Mouse (Mus musculus) bone marrow macrophage, adult 2 months (primary cell): Measurements from ENCODE around the gene Zfp597.

Experiments used
- CTCF ChIP-seq: IDR thresholded peaks from 2 replicates; pipeline ENCODE4 v1.5.1; 2012; ENCODE audit warnings: low read depth, mild to moderate bottlenecking, low read length, moderate library complexity
- POLR2A ChIP-seq: IDR thresholded peaks from 2 replicates; pipeline ENCODE4 v1.6.1; 2012; ENCODE audit warnings: mild to moderate bottlenecking, low read depth, low read length, borderline replicate concordance

DNA sequence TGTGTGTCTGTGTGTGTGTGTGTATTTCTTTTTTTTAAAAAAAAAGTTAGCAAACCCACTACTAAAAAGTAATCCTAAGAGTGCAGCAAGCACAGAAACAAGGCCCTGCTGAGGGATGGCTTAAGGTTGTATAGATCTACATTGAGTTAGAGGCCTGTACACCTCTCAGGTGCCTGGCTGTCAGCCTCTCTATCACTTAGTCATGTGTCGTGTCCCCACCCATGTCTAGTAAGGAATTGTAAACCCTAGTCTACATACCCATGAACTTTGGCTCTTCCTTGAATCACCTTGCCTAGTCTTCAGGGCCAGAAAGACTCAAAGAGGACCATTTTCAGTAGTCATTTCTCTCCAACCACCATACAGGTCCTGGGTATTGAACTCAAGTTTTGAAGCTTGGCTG is 12.2 kb upstream of the Zfp597 start:
- TF ChIP-seq POLR2A (no peak), CTCF (no peak)
